Mouse (Mus musculus) gastrocnemius, postnatal 36 days (tissue): Measurements from ENCODE around the gene Clic5. TPM values are rescaled to one million over a fixed set of nuclear protein-coding genes. Genes with fewer than 3 reads are reported as not detected.

ENCODE experiments used
- total RNA-seq, 2 experiments: library from RNA; stranded (reverse); gene quantifications; 2 replicates each; pipeline ENCODE4 v1.2.3; 2021

The Clic5 gene
- total RNA-seq, 2 experiments from 2014 or later: 138 to 144 TPM

Other genes with a start within 250 kb of the Clic5 start
- gene Enpp5, start 109.8 kb upstream of the Clic5 start, total RNA-seq: 1 to 10 TPM; 5.5 to 5.6 TPM
- 10 to 100 TPM; 32.1 to 38.8 TPM for gene Enpp4, start 82.8 kb upstream of the Clic5 start, total RNA-seq